Mouse (Mus musculus) heart, adult 2 months (tissue): ENCODE measurements around the gene Sppl2b. TPM values are rescaled to one million over a fixed set of nuclear protein-coding genes. Genes with fewer than 3 reads are reported as not detected.
"Not testable (repeated sequence)": the region's sequence is repeated elsewhere in the genome, so short reads cannot be mapped to it uniquely, and the experiment has no call there.

Experiments
- DNase-seq, 2 experiments: peaks; one replicate each; pipeline ENCODE4 v3.0.0; 2021
- H3K27ac ChIP-seq: fragments of 200-600 bp; 2 replicates; pipeline ENCODE4 v1.8.1; 2022
- H3K27me3 ChIP-seq: fragments of 200-500 bp; 2 replicates; pipeline ENCODE4 v1.6.1; 2012; ENCODE audit warnings: mild to moderate bottlenecking, low read length, inconsistent platforms, mixed read lengths; ENCODE audit not compliant: control insufficient read depth, insufficient read depth
- H3K36me3 ChIP-seq: fragments of 200-500 bp; 2 replicates; pipeline ENCODE4 v1.6.1; 2012; ENCODE audit warnings: low read length, inconsistent platforms; ENCODE audit not compliant: control insufficient read depth, insufficient read depth
- H3K4me1 ChIP-seq: fragments of 200-500 bp; 2 replicates; pipeline ENCODE4 v1.6.1; 2011; ENCODE audit warnings: low read length; ENCODE audit not compliant: control insufficient read depth, insufficient read depth
- H3K4me3 ChIP-seq: fragments of 200-600 bp; 2 replicates; pipeline ENCODE4 v1.8.1; 2022
- H3K79me2 ChIP-seq: fragments of 200-500 bp; replicated peaks from 2 replicates; pipeline ENCODE4 v1.6.1; 2012; ENCODE audit warnings: mild to moderate bottlenecking, inconsistent platforms, low read length, moderate library complexity, mixed read lengths; ENCODE audit not compliant: control insufficient read depth, insufficient read depth
- H3K9ac ChIP-seq: fragments of 200-500 bp; 2 replicates; pipeline ENCODE4 v1.6.1; 2012; ENCODE audit warnings: low read depth, mild to moderate bottlenecking, control low read depth, inconsistent platforms, low read length, mixed read lengths
- CTCF ChIP-seq: fragments of 200-600 bp; IDR thresholded peaks from 2 replicates; pipeline ENCODE4 v1.8.1; 2022; ENCODE audit warnings: antibody characterized with exemption, mild to moderate bottlenecking, moderate library complexity
- EP300 ChIP-seq: fragments of 200-500 bp; IDR thresholded peaks from 2 replicates; pipeline ENCODE4 v1.6.1; 2011; ENCODE audit warnings: low read depth, low read length, control low read depth; ENCODE audit not compliant: insufficient read depth
- POLR2A ChIP-seq: fragments of 200-500 bp; IDR thresholded peaks from 2 replicates; pipeline ENCODE4 v1.6.1; 2011; ENCODE audit warnings: mild to moderate bottlenecking, low read depth, low read length, control low read depth; ENCODE audit not compliant: insufficient read depth
- whole genome bisulfite sequencing: fragments of 180-500 bp; shearing (Covaris S2); methylation state at CpG from one replicate; pipeline ENCODE4 v1.1.7; 2018; 5-methylcytosine and 5-hydroxymethylcytosine counted together
- intact Hi-C: fragments of 180-260 bp; cut with DNase I; formaldehyde crosslinking; loops from one replicate; pipeline ENCODE4 v1.15.1; 2025
- polyA plus RNA-seq: library from polyadenylated mRNA; depleted of rRNA; stranded (reverse); fragments of >200 nt; gene quantifications from 2 replicates; pipeline ENCODE4 v1.2.3, GENCODE M21; 2012
- total RNA-seq, 2 experiments: library from RNA; stranded (reverse); gene quantifications; 2 replicates each; pipeline ENCODE4 v1.2.3; 2021

Sppl2b gene
- total and polyA plus RNA-seq, 3 experiments = 15.4 to 51.4 (median 16.8) TPM

DNA sequence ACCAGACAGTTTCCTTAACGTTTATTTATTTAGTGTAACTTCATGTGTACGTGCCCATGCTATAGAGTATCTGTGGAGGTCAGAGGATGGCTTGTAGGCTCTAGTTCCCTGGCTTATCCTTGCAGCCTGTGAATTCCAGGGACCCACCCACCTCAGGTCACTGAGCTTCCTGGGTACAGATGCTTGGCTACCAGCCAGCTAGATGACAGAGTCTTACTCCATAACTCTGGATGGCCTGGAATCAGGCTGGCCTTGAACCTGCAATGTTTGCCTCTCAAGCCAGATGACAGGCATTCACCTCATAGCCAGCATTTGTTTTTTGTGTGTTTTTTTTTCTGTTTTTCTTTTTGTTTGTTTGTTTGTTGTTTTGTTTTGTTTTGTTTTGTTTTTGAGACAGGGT, 37.9 kb upstream of the Sppl2b start:
- no peaks in the 10 kb centered on the region for H3K27me3 ChIP-seq
- no peak for TF ChIP-seq POLR2A
- no peak for TF ChIP-seq CTCF
- no peak for TF ChIP-seq EP300
- no peak for DNase-seq
- no peak overlapping the region for H3K27ac ChIP-seq
- H3K4me1 ChIP-seq = no peaks in the 10 kb centered on the region
- H3K9ac ChIP-seq = no peak overlapping the region
- intact Hi-C loops = no loop called here
- H3K79me2 ChIP-seq = no peaks in the 10 kb centered on the region
- H3K36me3 ChIP-seq = no peaks in the 10 kb centered on the region
- WGBS = 62% methylated on average over 2 of the region's 2 CpGs
- H3K4me3 ChIP-seq = no peak overlapping the region

DNA sequence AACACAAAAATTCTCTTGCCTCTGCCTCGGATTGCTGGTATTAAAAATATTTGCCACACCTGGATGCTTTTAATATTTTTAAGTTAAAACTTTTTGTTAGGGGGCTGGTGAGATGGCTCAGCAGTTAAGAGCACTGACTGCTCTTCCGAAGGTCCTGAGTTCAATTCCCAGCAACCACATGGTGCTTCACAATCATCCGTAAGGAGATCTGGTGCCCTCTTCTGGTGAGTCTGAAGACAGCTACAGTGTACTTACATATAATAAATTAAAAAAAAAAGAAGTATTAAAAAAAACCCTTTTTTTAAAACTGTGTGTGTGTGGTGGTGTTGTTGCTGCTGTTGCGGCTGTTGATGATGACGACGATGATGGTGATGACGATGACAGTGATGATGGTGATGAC, 37.1 kb upstream of the Sppl2b start:
- not testable (repeated sequence) for H3K4me3 ChIP-seq, H3K4me1 ChIP-seq, DNase-seq, H3K36me3 ChIP-seq, H3K27me3 ChIP-seq, H3K79me2 ChIP-seq, H3K9ac ChIP-seq, H3K27ac ChIP-seq
- WGBS = 81% methylated on average over 7 of the region's 7 CpGs
- TF ChIP-seq CTCF = peak; percentile 52
- intact Hi-C loops = loop anchor here (2.0 kb wide), 1 partner anchor 67 kb away; no protein-coding TSS in a partner anchor

DNA sequence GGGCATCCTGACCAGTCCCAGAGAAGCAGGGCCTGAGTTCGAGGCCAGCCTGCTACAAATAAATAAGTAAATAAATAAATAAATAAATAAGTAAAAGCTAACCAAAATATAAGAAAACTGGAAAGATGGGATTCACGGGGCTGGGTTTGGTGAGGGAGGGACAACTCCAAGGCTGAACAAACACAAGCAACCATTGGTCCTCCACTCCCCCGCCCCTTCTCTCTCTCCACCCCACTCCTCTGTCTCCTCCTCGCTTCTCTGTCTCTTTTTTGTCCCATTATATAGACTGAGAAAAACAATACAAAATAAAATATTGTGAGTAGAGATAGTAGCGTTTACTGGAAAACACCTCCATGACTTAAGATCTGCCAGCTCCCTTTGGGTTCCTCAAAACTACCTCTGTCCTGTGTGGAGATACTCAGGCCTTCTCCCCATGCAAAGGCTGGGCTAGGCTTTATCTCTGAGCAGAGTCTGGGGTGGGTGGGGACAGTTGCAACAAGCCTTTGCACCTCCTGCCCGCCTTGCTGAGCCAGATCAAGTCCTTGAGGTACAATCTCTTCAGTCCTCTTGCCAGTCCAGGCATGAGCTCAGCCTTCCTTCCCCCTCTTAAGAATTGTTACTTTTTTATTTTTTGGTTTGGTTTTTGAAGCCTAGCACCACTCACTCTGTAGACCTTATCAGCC, 36.3 kb upstream of the Sppl2b start:
- Histone ChIP-seq H3K36me3 (no peaks in the 10 kb centered on the region), H3K79me2 (no peaks in the 10 kb centered on the region), H3K4me3 (no peak overlapping the region), H3K27me3 (no peaks in the 10 kb centered on the region), H3K4me1 (no peaks in the 10 kb centered on the region), H3K9ac (no peak overlapping the region), H3K27ac (no peak overlapping the region)
- no peak for DNase-seq
- 51% methylated on average over 6 of the region's 6 CpGs for WGBS
- intact Hi-C loops = loop anchor here (2.0 kb wide), 1 partner anchor 68 kb away; no protein-coding TSS in a partner anchor
- no peak for TF ChIP-seq CTCF
- no peak for TF ChIP-seq EP300
- no peak for TF ChIP-seq POLR2A

DNA sequence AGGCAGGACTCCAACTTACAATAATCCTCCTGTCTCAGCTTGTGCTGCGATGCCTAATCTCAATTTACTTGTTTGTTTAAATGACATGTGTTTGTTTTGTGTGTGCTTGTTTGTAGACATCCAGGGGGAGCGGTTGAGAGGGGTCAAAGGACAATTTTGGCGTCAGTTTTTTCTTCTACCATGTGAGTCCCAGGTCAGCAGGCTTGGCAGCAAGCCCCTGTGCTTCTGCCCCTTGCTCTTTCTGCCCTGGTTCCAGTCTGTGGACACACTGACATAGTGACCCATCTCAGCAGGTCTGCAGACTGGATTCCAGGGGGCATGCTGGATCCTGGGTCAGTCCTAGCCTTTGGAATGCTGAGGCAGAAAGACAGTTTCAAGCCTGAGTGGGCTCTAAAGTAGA, 35.7 kb upstream of the Sppl2b start:
- WGBS = 46% methylated on average over 3 of the region's 3 CpGs
- Histone ChIP-seq H3K36me3 (no peaks in the 10 kb centered on the region), H3K27ac (no peak overlapping the region), H3K4me1 (no peaks in the 10 kb centered on the region), H3K27me3 (no peaks in the 10 kb centered on the region), H3K9ac (no peak overlapping the region), H3K4me3 (no peak overlapping the region), H3K79me2 (no peaks in the 10 kb centered on the region)
- TF ChIP-seq CTCF = no peak
- TF ChIP-seq EP300 = no peak
- no peak for TF ChIP-seq POLR2A
- no peak for DNase-seq
- intact Hi-C loops = loop anchor here (2.0 kb wide), 1 partner anchor 69 kb away; no protein-coding TSS in a partner anchor

DNA sequence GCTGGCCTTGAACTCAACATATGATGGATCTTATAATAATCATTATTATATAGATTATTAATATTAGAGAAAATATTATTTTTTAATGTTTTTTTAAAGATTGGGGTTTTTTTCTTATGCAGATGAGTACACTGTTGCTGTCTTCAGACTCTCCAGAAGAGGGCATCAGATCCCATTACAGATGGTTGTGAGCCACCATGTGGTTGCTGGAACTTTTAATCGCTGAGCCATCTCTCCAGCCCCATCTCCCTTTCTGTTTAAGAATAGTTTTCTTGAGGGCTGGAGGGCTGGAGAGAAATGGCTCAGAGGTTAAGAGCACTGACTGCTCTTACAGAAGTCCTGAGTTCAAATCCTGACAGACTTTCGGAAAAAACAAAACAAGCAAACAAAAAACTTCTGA, 33.1 kb upstream of the Sppl2b start:
- no peak for DNase-seq
- H3K36me3 ChIP-seq = no peaks in the 10 kb centered on the region
- no peaks in the 10 kb centered on the region for H3K4me1 ChIP-seq
- 49% methylated on average over 2 of the region's 2 CpGs for WGBS
- intact Hi-C loops = loop anchor here (1.0 to 5.0 kb wide), 2 partner anchors 54 to 175 kb away; no protein-coding TSS in a partner anchor
- no peak overlapping the region for H3K27ac ChIP-seq
- no peak overlapping the region for H3K4me3 ChIP-seq
- H3K79me2 ChIP-seq = peaks cover 2% of the 10 kb centered on the region; the same call in 1 of the 2 replicates
- no peaks in the 10 kb centered on the region for H3K27me3 ChIP-seq
- TF ChIP-seq EP300 (no peak), CTCF (peak; percentile 93)
- no peak overlapping the region for H3K9ac ChIP-seq

DNA sequence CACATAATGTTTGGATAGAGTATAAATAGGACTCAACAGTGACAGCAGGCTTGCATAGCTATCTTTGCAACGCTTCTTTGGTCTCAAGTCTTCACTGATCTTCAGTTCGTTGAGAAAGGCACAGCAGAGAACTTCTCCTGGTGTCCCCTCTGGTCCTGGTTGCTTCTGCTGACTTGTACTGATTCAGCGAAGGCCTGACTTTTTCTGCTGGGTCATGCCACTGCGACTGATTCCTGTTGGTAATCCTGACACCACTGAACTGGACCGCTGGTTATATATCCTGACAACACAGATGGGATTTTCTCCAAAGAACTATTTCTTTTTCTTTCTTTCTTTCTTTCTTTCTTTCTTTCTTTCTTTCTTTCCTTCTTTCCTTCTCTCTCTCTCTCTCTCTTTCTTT, 32.5 kb upstream of the Sppl2b start:
- H3K27me3 ChIP-seq = no peaks in the 10 kb centered on the region
- peaks cover under 1% of the 10 kb centered on the region; the same call in 1 of the 2 replicates for H3K4me1 ChIP-seq
- no peak overlapping the region for H3K9ac ChIP-seq
- no peaks in the 10 kb centered on the region for H3K36me3 ChIP-seq
- H3K4me3 ChIP-seq = no peak overlapping the region
- TF ChIP-seq POLR2A (no peak), EP300 (no peak), CTCF (no peak)
- WGBS = 76% methylated on average over 5 of the region's 5 CpGs
- intact Hi-C loops = loop anchor here (1.0 to 5.0 kb wide), 2 partner anchors 54 to 175 kb away; no protein-coding TSS in a partner anchor
- H3K27ac ChIP-seq = no peak overlapping the region
- H3K79me2 ChIP-seq = peaks cover 4% of the 10 kb centered on the region
- no peak for DNase-seq
